Mouse (Mus musculus) forebrain, postnatal 0 days (tissue): ENCODE results near the gene Slc16a11. TPM values are rescaled to one million over a fixed set of nuclear protein-coding genes. Genes with fewer than 3 reads are reported as not detected.
A peak's percentile ranks its signal among the peaks of the same experiment; 100 is the strongest.

Source experiments
- ATAC-seq: fragments of 200-750 bp; cut with Nextera tagmentation; 2 replicates; pipeline ENCODE4 v1.8.0; 2017; ENCODE audit warnings: mild to moderate bottlenecking, moderate library complexity
- DNase-seq: peaks from one replicate; pipeline ENCODE4 v3.0.0-alpha.2; 2015
- H3K27ac ChIP-seq: fragments of 300-500 bp; sonication (generic); 2 replicates; pipeline ENCODE4 v1.5.1; 2014; ENCODE audit warnings: low read depth, mild to moderate bottlenecking, antibody characterized with exemption, low read length, moderate library complexity, mixed read lengths
- H3K27me3 ChIP-seq: fragments of 300-500 bp; sonication (generic); 2 replicates; pipeline ENCODE4 v1.6.1; 2014; ENCODE audit warnings: mild to moderate bottlenecking, low read length, mixed read lengths; ENCODE audit not compliant: insufficient read depth
- H3K36me3 ChIP-seq: fragments of 300-500 bp; sonication (generic); 2 replicates; pipeline ENCODE4 v1.6.1; 2014; ENCODE audit warnings: mild to moderate bottlenecking, moderate library complexity; ENCODE audit not compliant: insufficient read depth
- H3K4me1 ChIP-seq: fragments of 300-500 bp; sonication (generic); 2 replicates; pipeline ENCODE4 v1.6.1; 2014; ENCODE audit warnings: antibody characterized with exemption; ENCODE audit not compliant: insufficient read depth
- H3K4me2 ChIP-seq: fragments of 300-500 bp; sonication (generic); 2 replicates; pipeline ENCODE4 v1.6.1; 2014; ENCODE audit warnings: low read depth, mild to moderate bottlenecking, moderate library complexity
- H3K4me3 ChIP-seq: fragments of 300-500 bp; sonication (generic); 2 replicates; pipeline ENCODE4 v1.5.1; 2014; ENCODE audit warnings: low read depth, low read length, mixed read lengths
- H3K9ac ChIP-seq: fragments of 300-500 bp; sonication (generic); 2 replicates; pipeline ENCODE4 v1.6.1; 2014; ENCODE audit warnings: mild to moderate bottlenecking
- H3K9me3 ChIP-seq: fragments of 300-500 bp; sonication (generic); 2 replicates; pipeline ENCODE4 v1.6.1; 2016; ENCODE audit warnings: low read length
- CTCF ChIP-seq: sonication (generic); IDR thresholded peaks from 2 replicates; pipeline ENCODE4 v1.5.1; 2016; ENCODE audit warnings: antibody characterized with exemption, control low read depth, low read depth
- WGBS: fragments of 180-500 bp; shearing (Covaris S2); extraction: QIAGEN DNeasy Blood & Tissue Kit; methylation state at CpG from one replicate; pipeline ENCODE4 v1.1.7; 2014; 5-methylcytosine and 5-hydroxymethylcytosine counted together
- polyA plus RNA-seq: library from polyadenylated mRNA; unstranded; fragments of >200 nt; fragmentation: Nextera tagmentation; extraction: Ambion mirVana; gene quantifications from 2 replicates; pipeline ENCODE4 v1.2.1, GENCODE M21; 2015
- total RNA-seq: library from RNA; depleted of rRNA; stranded (reverse); fragments of >200 nt; gene quantifications from 2 replicates; pipeline ENCODE4 v1.2.3, GENCODE M21; 2014

Slc16a11 gene
- total and polyA plus RNA-seq, 2 experiments from 2014 or later = 13.1 to 19.7 TPM

DNA sequence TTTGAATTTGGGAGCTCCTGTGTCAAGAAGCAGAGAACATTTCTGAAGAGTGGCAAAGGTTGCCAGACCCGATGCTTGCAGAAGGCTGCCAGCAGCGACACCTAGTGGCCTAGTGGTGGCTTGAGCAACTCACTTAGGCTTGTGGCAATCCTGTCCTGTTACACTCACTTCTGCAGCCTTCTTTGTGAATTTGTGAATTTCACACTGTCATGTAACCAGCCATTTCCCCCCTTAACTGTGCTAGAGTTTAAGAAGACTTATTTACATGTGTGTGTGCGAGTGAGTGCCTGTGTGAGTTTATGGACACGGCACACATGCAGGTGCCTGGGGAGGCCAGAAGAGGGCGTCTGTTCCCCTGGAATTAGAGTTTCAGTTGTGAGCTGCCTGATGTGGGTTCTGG lies 10.9 kb upstream of the Slc16a11 start:
- peak; percentile 93 for TF ChIP-seq CTCF
- peak; percentile 68 for ATAC-seq
- 41% methylated on average over 5 of the region's 5 CpGs for WGBS

DNA sequence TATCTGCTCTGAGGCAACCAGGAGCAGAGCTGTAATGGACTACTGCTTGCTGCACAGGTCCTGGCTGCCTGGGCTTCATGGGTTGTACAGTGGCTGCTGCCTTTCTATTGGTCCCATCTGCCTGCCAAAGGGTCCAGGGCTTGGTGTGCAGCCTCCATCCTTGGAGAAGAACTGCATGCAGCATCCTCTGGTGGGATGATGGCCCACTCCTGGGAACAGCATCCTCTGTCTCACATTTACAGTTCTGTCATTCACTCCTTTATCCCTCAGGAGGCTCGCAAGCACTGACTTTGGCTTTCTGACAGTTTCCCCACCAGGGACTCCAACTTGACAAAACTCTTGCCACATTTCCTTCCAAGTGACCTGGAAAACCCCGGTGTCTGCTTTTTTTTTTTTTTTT lies 5.8 kb upstream of the Slc16a11 start:
- Histone ChIP-seq H3K4me1 (no peaks in the 10 kb centered on the region), H3K27ac (no peak overlapping the region), H3K9me3 (no peaks in the 10 kb centered on the region), H3K36me3 (no peaks in the 10 kb centered on the region), H3K4me3 (no peak overlapping the region), H3K27me3 (no peaks in the 10 kb centered on the region), H3K9ac (no peak overlapping the region), H3K4me2 (no peak overlapping the region)
- WGBS = 75% methylated on average over 2 of the region's 2 CpGs
- no peak for DNase-seq
- no peak for TF ChIP-seq CTCF
- ATAC-seq = no peak

More for the DNA sequence above, 10.9 kb upstream of the Slc16a11 start:
- no peaks in the 10 kb centered on the region for H3K9me3 ChIP-seq
- no peaks in the 10 kb centered on the region for H3K27me3 ChIP-seq
- H3K4me1 ChIP-seq = no peaks in the 10 kb centered on the region
- no peak overlapping the region for H3K4me2 ChIP-seq
- no peaks in the 10 kb centered on the region for H3K36me3 ChIP-seq
- no peak overlapping the region for H3K4me3 ChIP-seq
- DNase-seq = peak; percentile 88
- no peak overlapping the region for H3K27ac ChIP-seq
- no peak overlapping the region for H3K9ac ChIP-seq

DNA sequence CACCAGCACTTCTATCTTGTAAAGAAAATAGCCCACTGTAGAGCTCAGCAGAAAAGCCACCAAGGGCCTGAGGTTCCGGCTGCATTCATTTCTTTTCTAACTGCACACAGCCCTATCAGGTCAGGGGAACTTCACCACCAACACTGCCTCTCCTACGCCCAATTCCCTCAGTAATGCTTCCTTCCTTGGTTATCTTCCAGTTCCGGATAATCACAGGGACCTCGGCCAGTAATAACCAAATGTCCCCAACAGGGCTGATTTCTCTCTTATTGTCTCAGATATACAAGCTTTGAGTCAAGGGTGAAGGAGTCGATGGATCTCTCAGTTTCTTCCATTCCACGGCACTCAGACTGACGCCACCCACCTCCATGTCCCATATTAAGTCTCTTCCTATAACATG lies 5.3 kb upstream of the Slc16a11 start:
- H3K27ac ChIP-seq = no peak overlapping the region
- 88% methylated on average over 7 of the region's 7 CpGs for WGBS

DNA sequence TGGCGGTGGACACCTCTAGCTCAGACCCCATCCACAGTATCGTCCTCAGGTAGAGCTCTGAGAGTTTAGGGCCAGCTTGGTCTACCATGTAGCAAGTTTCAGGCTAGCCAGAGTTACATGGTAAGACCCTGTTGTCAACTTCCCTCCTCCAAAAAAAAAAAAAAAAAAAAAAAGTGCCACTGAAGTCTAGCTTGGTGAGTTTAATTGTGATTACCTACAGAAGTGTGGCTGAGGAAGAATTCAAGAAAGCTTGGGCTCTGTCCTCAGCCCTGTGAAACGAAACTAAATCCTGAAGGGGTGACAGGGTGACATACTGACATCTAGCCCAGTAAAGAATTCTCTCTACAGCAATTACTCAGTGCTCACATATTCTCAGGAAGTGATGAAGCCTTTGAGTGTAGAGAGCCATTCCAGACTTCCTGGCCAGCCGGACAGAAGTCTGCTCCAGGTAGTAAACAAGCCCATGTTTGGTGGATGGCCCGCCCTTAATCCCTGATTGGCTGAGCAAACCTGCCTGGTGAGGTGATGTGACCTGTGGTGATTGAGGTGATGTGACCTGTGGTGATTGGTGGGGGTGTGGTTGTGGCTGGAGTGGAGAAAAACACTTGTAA lies 3.7 kb upstream of the Slc16a11 start:
- H3K27ac ChIP-seq = no peak overlapping the region
- WGBS = 74% methylated on average over 5 of the region's 5 CpGs
- H3K9ac ChIP-seq = no peak overlapping the region
- no peak overlapping the region for H3K4me3 ChIP-seq
- no peaks in the 10 kb centered on the region for H3K9me3 ChIP-seq
- H3K27me3 ChIP-seq = peaks cover 11% of the 10 kb centered on the region; the same call in 1 of the 2 replicates
- H3K4me1 ChIP-seq = 0 out of 2 replicates have a peak, but pooled peaks cover 3% of the 10 kb centered on the region
- no peak for DNase-seq
- no peak for TF ChIP-seq CTCF
- no peaks in the 10 kb centered on the region for H3K36me3 ChIP-seq
- ATAC-seq = no peak
- no peak overlapping the region for H3K4me2 ChIP-seq

More for the DNA sequence above, 5.3 kb upstream of the Slc16a11 start:
- no peak for DNase-seq
- TF ChIP-seq CTCF = no peak
- no peaks in the 10 kb centered on the region for H3K4me1 ChIP-seq
- no peak overlapping the region for H3K4me3 ChIP-seq
- H3K9me3 ChIP-seq = no peaks in the 10 kb centered on the region
- no peaks in the 10 kb centered on the region for H3K36me3 ChIP-seq
- H3K9ac ChIP-seq = no peak overlapping the region
- no peak overlapping the region for H3K4me2 ChIP-seq
- 0 out of 2 replicates have a peak, but pooled peaks cover 4% of the 10 kb centered on the region for H3K27me3 ChIP-seq
- no peak for ATAC-seq

DNA sequence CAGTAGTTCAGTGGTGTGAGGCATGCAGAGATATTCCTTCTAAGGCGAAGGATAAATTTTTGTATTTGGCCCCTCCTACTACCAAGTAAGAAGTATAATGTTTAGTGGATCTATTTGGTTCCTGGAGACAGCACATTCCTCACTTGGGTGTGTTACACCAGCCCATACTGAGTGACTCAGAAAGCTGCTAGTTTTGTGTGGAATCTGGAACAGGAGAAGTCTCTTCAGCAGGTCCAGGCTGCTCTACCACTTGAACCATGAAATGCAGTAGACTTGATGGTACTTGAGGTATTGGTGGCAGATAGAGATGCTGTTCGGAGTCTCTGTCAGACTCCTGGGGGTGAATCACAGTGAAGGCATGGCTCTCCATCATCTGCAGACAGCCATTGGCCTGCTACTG lies 1.9 kb upstream of the Slc16a11 start:
- Histone ChIP-seq H3K9me3 (no peaks in the 10 kb centered on the region), H3K4me1 (peaks cover 12% of the 10 kb centered on the region), H3K36me3 (no peaks in the 10 kb centered on the region), H3K9ac (no peak overlapping the region), H3K27ac (no peak overlapping the region), H3K4me2 (no peak overlapping the region), H3K27me3 (peaks cover 23% of the 10 kb centered on the region), H3K4me3 (no peak overlapping the region)
- TF ChIP-seq CTCF = no peak
- ATAC-seq (no peak), DNase-seq (no peak)
- 91% methylated on average over 2 of the region's 2 CpGs for WGBS

DNA sequence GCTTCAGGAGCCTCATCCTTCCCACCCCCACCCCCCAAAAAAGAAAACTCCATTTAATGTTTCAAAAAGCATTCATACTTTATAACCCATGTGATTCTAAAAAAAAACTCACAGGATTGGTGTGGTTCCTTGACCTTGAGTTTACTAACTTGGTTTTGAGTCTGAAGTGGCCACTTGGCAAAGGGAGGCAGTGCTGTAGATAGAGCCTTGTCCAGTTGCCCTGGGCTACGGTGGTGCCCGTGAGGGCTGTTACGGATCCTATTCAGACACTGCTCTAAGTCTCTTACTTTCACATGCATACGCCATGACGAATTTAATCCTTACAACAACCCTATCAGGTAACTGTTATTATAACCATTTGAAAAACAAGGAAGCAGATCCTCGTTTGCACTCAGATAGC lies 580 bp upstream of the Slc16a11 start:
- Histone ChIP-seq H3K4me1 (peaks cover 12% of the 10 kb centered on the region), H3K36me3 (no peaks in the 10 kb centered on the region; the same call in 1 of the 2 replicates), H3K9me3 (no peaks in the 10 kb centered on the region), H3K4me2 (no peak overlapping the region), H3K4me3 (no peak overlapping the region), H3K27me3 (peaks cover 23% of the 10 kb centered on the region), H3K27ac (no peak overlapping the region), H3K9ac (no peak overlapping the region)
- no peak for TF ChIP-seq CTCF
- DNase-seq (no peak), ATAC-seq (no peak)
- WGBS = 60% methylated on average over 6 of the region's 6 CpGs

DNA sequence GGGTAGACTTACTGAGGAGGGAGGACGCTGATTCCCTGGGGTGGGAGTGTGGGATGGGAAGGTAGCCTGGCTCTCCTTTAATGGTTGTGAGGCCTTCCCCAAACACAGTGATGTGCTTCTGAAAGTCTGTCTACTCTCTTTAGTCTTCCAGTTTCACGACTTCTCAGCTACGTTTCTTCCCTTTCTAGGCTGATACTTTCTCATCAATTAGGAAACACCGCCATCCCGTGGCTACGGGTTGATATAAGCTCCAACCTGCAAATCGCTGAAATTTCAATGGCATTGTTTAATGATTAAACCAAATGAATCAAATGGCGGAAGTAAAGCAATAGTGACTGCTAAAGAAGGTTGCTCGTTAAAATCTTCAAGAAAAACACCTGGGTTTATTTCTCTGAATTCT lies 344 bp downstream of the Slc16a11 start:
- 10% methylated on average over 9 of the region's 9 CpGs for WGBS
- H3K36me3 ChIP-seq = peaks cover 7% of the 10 kb centered on the region
- peak; percentile 68; the same call in 1 of the 2 replicates for ATAC-seq

More for the DNA sequence above, 344 bp downstream of the Slc16a11 start:
- Histone ChIP-seq H3K4me3 (peak overlapping the region; percentile 41; the same call in 1 of the 2 replicates), H3K27ac (no peak overlapping the region), H3K9ac (no peak overlapping the region), H3K4me2 (peak overlapping the region; percentile 80; the same call in 1 of the 2 replicates), H3K4me1 (peaks cover 12% of the 10 kb centered on the region), H3K9me3 (no peaks in the 10 kb centered on the region), H3K27me3 (peaks cover 23% of the 10 kb centered on the region)
- TF ChIP-seq CTCF = peak; percentile 81
- DNase-seq = peak; percentile 88
